Mouse (Mus musculus) inflammation-experienced regulatory T-cells, adult 16 weeks (primary cell): ENCODE results near the gene Lrfn2. TPM values are rescaled to one million over a fixed set of nuclear protein-coding genes. Genes with fewer than 3 reads are reported as not detected.

Experiments used
- polyA plus RNA-seq: library from polyadenylated mRNA; unstranded; fragments of 100-300 nt; shearing (Covaris generic); gene quantifications from one replicate; pipeline ENCODE4 v1.2.1, GENCODE M21; 2017

Gene Lrfn2
- not detected for polyA plus RNA-seq

GRCm38 (mm10) chr17:48931621-48932405, at the start of gene Lrfn2:
Lrfn2 (plus strand) TSS chr17:48932379.

